Mouse (Mus musculus) megakaryocyte-erythroid progenitor cell, adult 5 weeks (primary cell): Measurements from ENCODE around the gene Ipo7. TPM values are rescaled to one million over a fixed set of nuclear protein-coding genes. Genes with fewer than 3 reads are reported as not detected.

Experiments
- polyA plus RNA-seq: library from polyadenylated mRNA; stranded (reverse); fragments of >175 nt; gene quantifications from 2 replicates; pipeline ENCODE4 v1.2.3, GENCODE M21; 2012

Gene Ipo7
- 79.8 and 80.2 TPM in 2 replicates for polyA plus RNA-seq

GRCm38 (mm10) chr7:110018117-110018630, at the start of gene Ipo7:
Ipo7 (plus strand) TSS chr7:110018274.

GRCm38 (mm10) chr7:109986775-109987174, 31.3 kb upstream of the Ipo7 start, which contains the start of gene Tmem41b:
Tmem41b (minus strand) TSS chr7:109986929.

GRCm38 (mm10) chr7:110061199-110061751, 43.2 kb downstream of the Ipo7 start, which contains the start of gene Zfp143:
Zfp143 (plus strand) TSS chr7:110061217.

Other genes with a start within 250 kb of the Ipo7 start
- gene Nrip3, start 236.2 kb upstream of the Ipo7 start, polyA plus RNA-seq = 0.03 and 0.38 TPM in 2 replicates
- gene Scube2, start 152.6 kb upstream of the Ipo7 start, polyA plus RNA-seq = not detected in 2 replicates
- gene Dennd5a, start 57.8 kb upstream of the Ipo7 start, polyA plus RNA-seq = 15.4 and 20.4 TPM in 2 replicates
- 13.9 and 15.9 TPM in 2 replicates for gene Tmem41b, start 31.3 kb upstream of the Ipo7 start, polyA plus RNA-seq
- gene Zfp143, start 42.9 kb downstream of the Ipo7 start, polyA plus RNA-seq = 0.83 and 1.1 TPM in 2 replicates
- 30.9 and 32.7 TPM in 2 replicates for gene Wee1, start 103.8 kb downstream of the Ipo7 start, polyA plus RNA-seq
- 21.9 and 28.1 TPM in 2 replicates for gene Swap70, start 203.4 kb downstream of the Ipo7 start, polyA plus RNA-seq